Mouse (Mus musculus) retina, adult 2 months (tissue): ENCODE measurements around the gene Krcc1.
A peak's percentile ranks its signal among the peaks of the same experiment; 100 is the strongest.

ENCODE experiments used
- DNase-seq: peaks from one replicate; pipeline ENCODE4 v3.0.0-alpha.2; 2012; ENCODE audit warnings: low read depth, low spot score

The Krcc1 gene

GRCm38 (mm10) chr6:71271389-71272315, at the start of gene Krcc1:
Gene Krcc1, plus strand, starts transcription at chr6:71271677.
- peak; percentile 90 for DNase-seq

DNA sequence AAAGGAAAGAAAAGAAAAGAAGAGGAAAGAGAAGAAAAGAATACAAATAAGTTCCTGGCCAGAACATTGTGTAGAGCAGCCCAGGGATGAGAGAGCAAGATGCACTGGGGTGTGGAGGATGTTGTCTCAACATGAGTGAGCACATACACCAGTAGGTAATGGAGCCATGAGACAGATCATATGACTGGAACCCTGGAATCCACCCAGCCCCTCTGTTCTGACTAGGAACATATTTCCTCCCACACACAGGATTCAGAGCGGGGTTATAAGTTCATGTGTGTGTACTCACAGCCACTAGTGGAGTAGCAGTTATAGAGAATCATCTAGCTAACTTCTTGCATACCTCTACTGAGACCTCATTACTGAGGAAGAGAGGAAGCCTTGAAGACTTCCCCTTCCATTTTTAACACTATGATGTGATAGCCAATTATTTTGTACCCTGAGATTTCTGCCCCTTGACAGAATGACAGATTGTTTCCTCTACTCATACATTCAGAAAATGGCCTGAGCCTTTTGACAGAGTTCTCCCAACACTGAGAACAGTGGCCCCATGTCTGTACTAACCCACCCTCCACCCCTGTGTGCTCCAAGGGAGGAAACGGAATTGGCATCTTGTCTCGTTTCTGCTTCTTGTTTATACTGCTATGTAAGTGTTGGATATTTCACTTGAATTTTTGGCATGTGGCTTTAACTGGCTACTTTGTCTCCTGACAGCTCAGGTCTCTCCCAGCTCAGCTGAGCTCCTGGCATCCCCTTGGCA, 47.1 kb upstream of the Krcc1 start:
- DNase-seq: no peak

DNA sequence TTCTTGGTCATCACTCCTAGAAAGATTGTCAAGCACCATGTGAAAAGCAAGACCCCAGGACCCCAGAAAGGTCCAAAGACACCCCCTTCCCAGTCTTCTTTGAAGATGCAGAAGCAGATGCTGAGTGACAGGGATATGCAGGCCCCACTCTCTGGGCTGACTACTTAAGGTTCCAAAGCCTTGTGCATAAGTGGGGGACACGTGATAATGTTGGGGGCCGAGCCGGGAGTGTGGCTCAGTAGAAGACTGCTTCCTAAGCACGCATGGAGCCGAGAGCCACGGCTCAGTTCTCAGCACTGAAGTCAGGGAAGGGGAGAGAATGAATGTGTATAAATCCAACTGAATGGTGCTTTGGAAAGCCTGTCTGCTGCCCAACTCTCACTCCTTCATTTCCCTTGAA, 44.9 kb upstream of the Krcc1 start:
- no peak for DNase-seq

DNA sequence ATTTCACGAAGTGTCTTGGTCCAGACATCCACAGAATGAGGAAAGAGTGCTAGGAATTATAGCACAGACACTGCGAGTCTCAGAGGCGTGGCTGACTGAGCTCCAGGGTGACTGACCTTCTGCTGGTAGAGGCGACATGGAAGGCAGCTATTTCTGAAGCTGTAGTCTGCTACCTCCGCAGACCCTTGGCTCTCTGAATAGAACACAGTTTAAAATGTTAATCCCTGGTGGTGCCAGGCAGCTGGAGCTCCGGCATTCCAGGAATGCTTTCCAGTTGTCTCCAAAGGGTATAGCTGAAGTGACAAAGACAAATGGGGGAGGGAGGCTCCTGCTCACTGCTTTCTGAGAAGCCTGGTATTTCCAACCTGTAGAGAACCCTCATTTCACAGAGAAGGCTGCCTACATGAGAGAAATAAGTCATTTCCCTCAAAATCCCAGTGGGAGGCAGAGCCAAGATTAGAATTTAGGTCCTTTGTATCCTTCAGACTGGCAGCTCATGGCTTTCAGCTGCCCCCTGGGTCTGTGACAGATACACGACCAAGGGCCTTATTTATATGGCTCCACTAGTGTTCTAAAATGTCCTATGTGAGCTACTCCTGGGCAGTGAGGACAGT, 44.2 kb upstream of the Krcc1 start:
- no peak for DNase-seq

DNA sequence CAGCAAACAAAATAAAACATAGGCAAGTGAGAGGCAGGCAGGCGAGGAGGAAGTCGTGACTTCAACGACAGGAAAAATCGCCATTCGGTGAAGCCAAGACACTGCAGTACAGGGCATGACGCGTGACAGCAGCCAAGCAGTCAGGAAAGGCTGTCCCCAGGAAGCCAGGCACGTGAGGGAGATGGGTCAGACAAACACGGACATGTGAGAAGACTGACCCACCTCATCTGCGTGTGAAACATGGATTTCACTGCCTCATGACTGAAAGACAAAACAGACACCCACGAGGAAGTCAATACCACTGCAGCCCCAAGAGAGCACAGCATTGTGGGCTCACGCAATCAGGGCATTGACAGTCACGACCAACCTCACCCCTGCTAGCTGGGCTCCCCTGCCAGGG, 36.4 kb upstream of the Krcc1 start:
- DNase-seq: no peak

DNA sequence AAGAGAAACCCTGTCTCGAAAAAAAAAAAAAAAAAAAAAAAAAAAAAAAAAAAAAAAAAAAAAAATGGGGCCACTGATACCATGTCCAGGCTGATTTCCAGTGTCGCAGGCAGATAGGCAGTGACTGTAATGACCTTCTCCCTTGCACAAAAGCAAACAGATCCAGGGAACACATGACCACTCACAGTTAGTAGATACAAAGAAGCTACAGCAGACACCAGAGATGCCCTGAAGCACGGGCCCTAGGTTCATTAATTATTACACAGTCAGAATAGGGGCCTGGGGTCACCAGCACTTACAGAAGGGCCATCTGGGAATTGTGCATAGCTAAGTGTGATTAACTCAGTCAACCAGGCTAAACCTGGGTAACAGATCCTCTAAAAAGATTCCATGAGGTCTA, 35.5 kb upstream of the Krcc1 start:
- DNase-seq: no peak

- no peak for DNase-seq
Measured at GRCm38 (mm10) chr6:71236506-71236905, 35.0 kb upstream of the Krcc1 start.

DNA sequence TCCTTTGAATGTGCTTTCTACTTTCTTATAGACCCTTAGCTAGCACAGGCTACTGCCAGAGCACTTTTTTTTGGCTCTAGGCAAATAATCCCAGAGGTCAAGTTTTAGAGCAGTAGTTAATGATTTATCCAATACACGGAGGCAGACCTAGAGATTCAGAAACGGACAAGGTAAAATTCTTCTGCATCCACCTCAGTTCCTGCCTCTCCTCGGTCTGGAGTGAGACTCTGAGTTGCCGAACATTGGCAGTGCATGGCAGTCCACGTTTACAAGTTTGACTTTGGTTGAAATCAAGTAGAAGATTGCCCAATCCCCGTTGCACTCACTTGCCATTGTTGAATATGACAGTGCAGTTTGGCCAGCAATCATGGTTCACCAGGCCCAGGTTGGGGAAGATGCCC, 34.4 kb upstream of the Krcc1 start:
- no peak for DNase-seq

DNA sequence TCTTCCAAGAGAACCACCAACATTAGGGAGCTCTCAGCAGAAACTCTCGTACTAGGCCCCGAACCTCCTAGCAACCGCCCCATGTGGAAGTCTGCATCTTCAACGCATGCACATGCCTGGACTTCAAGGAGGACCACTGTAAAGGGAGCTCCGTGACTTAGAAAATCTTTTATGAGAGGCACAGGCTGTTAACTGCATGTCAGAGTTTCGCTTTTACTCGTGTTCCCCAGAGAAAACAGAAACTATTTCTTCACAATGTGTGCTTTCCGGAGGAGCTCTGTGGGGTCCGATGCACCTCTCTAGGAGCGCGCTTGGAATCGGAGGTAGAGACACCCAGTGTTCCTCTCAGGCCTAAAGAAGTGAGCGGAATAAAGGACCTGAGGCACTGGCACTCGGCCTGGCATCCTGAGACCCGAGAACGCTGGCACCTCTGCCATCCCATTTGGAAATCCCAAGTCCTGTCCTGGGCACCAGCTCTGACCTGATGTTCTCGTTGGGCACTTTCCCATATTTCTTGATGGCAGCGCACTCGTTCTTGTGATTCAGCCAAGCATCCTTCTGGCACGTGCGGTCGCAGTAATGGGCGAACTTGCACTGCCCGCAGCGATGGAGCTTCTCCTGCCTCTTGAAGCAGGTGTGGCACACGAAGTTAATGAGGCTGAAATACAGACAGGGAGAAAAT, 32.3 kb upstream of the Krcc1 start:
- DNase-seq: no peak

GRCm38 (mm10) chr6:71240831-71241230, 30.6 kb upstream of the Krcc1 start:
- DNase-seq: no peak

DNA sequence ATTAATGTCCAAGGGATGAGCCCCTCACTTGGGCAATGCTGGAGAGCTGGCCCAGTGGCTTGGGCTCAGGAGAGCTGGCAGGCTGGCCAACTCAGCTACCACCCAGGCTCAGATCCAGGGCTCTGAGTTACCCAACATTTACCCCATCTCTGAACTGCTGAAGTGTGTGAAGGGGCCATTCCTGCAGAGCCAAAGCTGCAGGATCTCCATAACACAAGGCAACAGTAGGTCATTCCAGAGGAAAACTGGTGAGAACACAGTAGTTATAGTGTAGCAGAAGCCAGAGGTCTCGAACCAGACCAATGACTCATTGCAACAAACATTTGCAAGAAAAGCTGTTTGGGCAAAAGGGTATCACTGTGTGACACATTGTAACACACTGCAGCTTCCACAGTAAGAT, 28.7 kb upstream of the Krcc1 start:
- DNase-seq: no peak

- DNase-seq: no peak
Measured at GRCm38 (mm10) chr6:71243258-71243657, 28.2 kb upstream of the Krcc1 start.

DNA sequence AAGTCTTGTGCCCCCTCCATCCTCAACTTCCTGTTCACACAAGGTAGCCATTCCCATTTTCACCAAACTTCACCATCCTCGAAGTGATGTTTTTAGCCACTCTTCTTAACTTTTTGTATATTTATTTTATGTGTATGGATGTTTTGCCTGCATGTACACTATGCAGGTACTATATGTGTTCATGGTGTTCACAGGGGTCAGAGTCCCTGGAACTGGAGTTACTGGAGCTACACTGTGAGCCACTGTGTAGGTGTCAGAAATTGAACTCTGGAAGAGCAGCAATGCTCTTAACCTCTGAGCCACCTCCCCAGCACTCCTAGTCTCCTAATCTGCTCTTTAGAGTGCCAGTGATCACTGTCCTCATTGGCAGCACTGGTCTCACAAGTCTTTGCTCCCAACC, 23.1 kb upstream of the Krcc1 start:
- no peak for DNase-seq

DNA sequence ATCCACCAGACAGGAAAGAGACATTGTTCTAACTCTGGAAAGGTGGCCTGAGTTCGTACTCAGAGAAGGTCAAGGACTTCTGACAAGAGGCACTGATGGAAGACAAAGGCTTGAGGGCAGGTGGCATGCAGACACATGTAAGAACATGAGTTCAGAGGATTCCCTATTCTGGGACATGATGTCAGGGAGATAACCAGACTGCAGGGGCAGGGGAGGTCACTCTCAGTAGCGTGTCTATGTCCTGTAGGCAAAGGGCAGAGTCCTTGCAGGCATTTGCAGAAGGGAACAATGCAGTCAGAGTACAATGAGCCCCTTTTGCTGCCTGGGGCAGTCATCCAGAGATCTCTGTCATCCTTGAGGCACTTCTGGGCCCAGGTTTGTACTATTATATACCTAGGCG, 21.9 kb upstream of the Krcc1 start:
- DNase-seq: no peak

DNA sequence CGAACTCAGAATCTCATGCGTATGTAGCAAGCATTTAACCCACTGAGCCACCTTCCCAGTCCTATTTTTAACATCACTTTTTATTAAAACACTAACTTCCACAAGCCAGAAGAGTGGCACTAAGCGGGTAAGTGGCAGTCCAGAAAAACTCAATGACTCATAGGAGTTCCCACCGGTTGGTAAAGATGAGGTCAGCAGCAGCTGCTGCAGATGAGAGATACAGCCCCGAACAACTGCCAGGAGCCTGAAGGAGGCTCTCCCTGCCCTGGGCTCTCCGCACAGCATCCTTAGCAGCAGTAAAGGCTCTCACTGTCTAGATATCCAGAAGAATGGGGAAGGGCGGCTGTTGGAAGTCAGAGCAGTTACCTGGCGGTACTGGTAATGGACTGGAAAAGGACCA, 20.5 kb upstream of the Krcc1 start:
- no peak for DNase-seq

DNA sequence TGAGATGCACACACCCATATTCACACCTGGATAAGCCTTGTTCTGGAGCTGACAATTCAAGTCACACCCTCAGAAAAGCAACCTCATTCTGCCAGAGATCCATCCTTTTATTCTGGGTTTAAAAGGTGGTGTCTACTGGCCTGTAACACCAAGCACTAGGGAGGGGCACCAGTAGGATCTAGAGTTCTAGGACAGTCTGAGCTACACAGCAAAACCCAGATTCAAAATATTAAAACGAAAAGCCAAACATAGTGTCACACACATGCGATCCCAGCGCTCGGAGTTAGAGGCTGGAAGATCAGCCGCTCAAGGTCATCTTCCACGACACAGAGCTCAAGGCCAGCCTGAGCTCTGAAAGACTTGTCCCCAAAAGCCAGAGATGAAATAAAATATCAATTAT, 17.0 kb upstream of the Krcc1 start:
- no peak for DNase-seq

GRCm38 (mm10) chr6:71256166-71256565, 15.3 kb upstream of the Krcc1 start:
- DNase-seq: no peak

- no peak for DNase-seq
Measured at GRCm38 (mm10) chr6:71257375-71257774, 14.1 kb upstream of the Krcc1 start.

- DNase-seq: no peak
Measured at GRCm38 (mm10) chr6:71258562-71258961, 12.9 kb upstream of the Krcc1 start.

GRCm38 (mm10) chr6:71259166-71259565, 12.3 kb upstream of the Krcc1 start:
- DNase-seq: no peak

DNA sequence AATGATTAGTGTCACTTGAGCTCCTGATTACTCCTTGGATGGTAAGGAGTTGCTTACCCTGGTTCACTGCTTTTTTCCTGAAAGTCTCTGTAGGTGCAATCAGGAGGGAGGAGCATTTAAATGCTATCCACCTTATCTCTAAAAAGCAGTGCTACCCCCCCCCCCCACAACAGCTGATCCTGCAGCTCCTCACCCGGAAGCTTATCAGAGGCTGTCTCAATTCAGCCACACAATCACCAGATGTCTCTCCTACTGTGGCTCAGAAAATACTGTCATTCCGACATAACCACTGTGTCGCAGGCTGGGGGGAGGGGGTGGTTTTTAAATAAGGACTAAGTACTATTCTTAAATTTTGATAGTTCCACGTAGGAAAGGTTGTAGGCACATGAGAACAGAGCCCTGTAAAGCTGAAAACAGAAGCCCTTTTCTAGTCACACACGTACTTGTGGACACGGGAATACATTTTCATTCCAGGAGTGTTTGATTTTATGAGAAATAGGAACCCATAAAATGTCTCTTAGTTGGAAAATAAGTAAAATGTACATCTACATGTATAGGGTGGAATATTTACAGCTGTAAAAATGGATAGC, 11.3 kb upstream of the Krcc1 start:
- no peak for DNase-seq

- no peak for DNase-seq
Measured at GRCm38 (mm10) chr6:71261060-71261459, 10.4 kb upstream of the Krcc1 start.
